Mouse (Mus musculus) CD8-positive naive resting alpha-beta T cell, adult 57 days (primary cell): Measurements from ENCODE around the gene Olfr462. TPM values are rescaled to one million over a fixed set of nuclear protein-coding genes. Genes with fewer than 3 reads are reported as not detected.

Source experiments
- total RNA-seq: library from RNA; stranded (reverse); gene quantifications from one replicate; pipeline ENCODE4 v1.2.4, GENCODE M21; 2023

Olfr462 gene
- not detected for total RNA-seq

GRCm38 (mm10) chr11:87892168-87892567 is at the start of gene Olfr462:
Gene Olfr462, minus strand, starts transcription at chr11:87892268.

DNA sequence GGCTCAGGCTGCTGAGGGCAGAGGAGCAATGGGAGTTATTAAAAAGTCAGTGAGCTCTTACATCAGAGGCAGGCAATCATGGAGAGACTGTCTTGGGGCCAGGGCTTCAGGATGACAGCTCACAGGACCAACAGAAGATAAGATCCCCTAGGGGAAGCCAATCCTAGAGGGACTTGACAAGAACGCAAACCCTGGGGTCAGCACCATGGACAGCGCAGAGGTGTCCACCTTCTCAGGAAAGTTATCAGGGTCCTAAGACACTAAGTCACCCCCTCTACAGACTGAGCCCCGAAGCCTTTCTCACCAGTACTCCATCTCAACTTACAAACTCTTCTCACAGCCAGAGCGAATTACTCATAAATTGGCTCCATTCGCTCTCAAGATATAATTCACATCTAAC is 28.9 kb upstream of the Olfr462 start, which contains the start of gene Olfr464:
TSS of gene Olfr464 (minus strand) at position 2 of the 400 bp plus-strand sequence.

DNA sequence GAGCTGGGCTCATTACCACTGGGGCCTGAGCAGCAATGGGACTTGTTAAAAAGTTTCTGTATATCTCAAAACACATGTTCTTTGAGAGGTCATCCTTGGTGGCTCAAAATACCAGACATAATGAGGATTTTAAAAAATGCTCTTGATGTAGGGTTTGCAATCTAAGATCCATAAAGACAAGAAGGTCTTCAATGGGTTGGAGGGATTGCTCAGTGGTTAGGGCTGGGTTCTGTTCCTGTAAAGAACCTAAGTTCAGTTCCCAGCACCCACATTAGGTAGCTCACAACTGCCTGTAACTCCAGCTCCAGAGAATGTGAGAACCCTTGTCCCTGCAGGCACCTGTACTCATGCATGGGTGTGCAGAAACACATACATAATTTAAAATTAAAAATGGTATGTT is 5.2 kb upstream of the Olfr462 start, which contains the start of gene Olfr463:
TSS of gene Olfr463 (minus strand) at position 101 of the 400 bp plus-strand sequence.

DNA sequence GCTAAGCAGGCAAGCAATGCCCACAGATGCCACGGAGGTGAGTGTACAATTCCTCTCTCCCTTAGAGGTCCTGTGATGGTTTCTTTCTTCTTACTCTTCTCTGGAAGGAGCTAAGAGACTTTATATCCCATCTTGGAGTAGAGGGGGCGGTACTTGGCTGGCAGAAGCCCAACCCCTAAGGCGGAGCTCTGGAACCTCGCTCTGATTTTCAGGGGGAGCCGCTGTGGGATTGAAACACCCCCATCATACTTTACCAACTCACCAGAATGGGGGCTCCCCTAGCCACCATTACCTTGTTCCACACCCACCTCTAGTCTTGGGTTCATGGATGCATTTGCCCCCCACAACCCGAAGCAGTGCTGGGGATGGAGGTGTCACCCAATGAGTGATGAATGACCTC is 16.6 kb downstream of the Olfr462 start, which contains the start of gene Epx:
TSS of gene Epx (minus strand) at position 101 of the 400 bp plus-strand sequence.

GRCm38 (mm10) chr11:87852690-87853596 is 39.1 kb downstream of the Olfr462 start, which contains the start of gene Mks1:
Gene Mks1, plus strand, starts transcription at chr11:87853215.

Other genes with a start within 250 kb of the Olfr462 start
- 2.1 TPM for gene Rnf43, start 229.5 kb downstream of the Olfr462 start, total RNA-seq
- 135 TPM for gene Supt4a, start 154.7 kb downstream of the Olfr462 start, total RNA-seq
- 5.5 TPM for gene Tspoap1, start 131.7 kb downstream of the Olfr462 start, total RNA-seq
- gene Mpo, start 98.7 kb downstream of the Olfr462 start, total RNA-seq = 0.80 TPM
- gene Lpo, start 64.0 kb downstream of the Olfr462 start, total RNA-seq = not detected
- gene Mks1, start 39.1 kb downstream of the Olfr462 start, total RNA-seq = 11.3 TPM
- not detected for gene Epx, start 16.7 kb downstream of the Olfr462 start, total RNA-seq
- gene Olfr463, start 5.1 kb upstream of the Olfr462 start, total RNA-seq = not detected
- gene Olfr464, start 28.7 kb upstream of the Olfr462 start, total RNA-seq = not detected
- 11.6 TPM for gene Dynll2, start 95.3 kb upstream of the Olfr462 start, total RNA-seq
- gene Srsf1, start 155.1 kb upstream of the Olfr462 start, total RNA-seq = 316 TPM
- gene Vezf1, start 176.0 kb upstream of the Olfr462 start, total RNA-seq = 54.1 TPM
- gene Cuedc1, start 205.8 kb upstream of the Olfr462 start, total RNA-seq = 17.1 TPM